Mouse (Mus musculus) spleen, adult 2 months (tissue): ENCODE data around the gene Ulk1. TPM values are rescaled to one million over a fixed set of nuclear protein-coding genes. Genes with fewer than 3 reads are reported as not detected.
A peak's percentile ranks its signal among the peaks of the same experiment; 100 is the strongest.

Source experiments
- DNase-seq, 2 experiments: peaks; one replicate each; pipeline versions ENCODE4 v3.0.0 to v3.0.0-alpha.2; 2012 to 2021; ENCODE audit warnings: low spot score in 2 of 2, low read depth in 1 of 2
- H3K27ac ChIP-seq: fragments of 200-500 bp; 2 replicates; pipeline ENCODE4 v1.5.1; 2012; ENCODE audit warnings: low read length, inconsistent platforms; ENCODE audit not compliant: insufficient read depth
- H3K27me3 ChIP-seq: fragments of 200-500 bp; 2 replicates; pipeline ENCODE4 v1.6.1; 2012; ENCODE audit warnings: mild to moderate bottlenecking, moderate library complexity, low read length, inconsistent platforms; ENCODE audit not compliant: control insufficient read depth, insufficient read depth
- H3K36me3 ChIP-seq: fragments of 200-500 bp; 2 replicates; pipeline ENCODE4 v1.6.1; 2012; ENCODE audit warnings: mild to moderate bottlenecking, low read length, inconsistent platforms; ENCODE audit not compliant: control insufficient read depth, insufficient read depth
- H3K4me1 ChIP-seq: fragments of 200-500 bp; 2 replicates; pipeline ENCODE4 v1.6.1; 2011; ENCODE audit warnings: inconsistent platforms; ENCODE audit not compliant: control insufficient read depth, insufficient read depth, insufficient read length
- H3K4me3 ChIP-seq: fragments of 200-500 bp; 2 replicates; pipeline ENCODE4 v1.5.1; 2011; ENCODE audit warnings: mild to moderate bottlenecking, inconsistent platforms; ENCODE audit not compliant: insufficient read depth, insufficient read length; ENCODE audit errors: extremely low read depth
- CTCF ChIP-seq: fragments of 200-500 bp; IDR thresholded peaks from 2 replicates; pipeline ENCODE4 v1.5.1; 2011; ENCODE audit warnings: mild to moderate bottlenecking, inconsistent platforms; ENCODE audit not compliant: insufficient read depth, insufficient read length, insufficient replicate concordance; ENCODE audit errors: extremely low read depth
- POLR2A ChIP-seq: fragments of 200-500 bp; IDR thresholded peaks from 2 replicates; pipeline ENCODE4 v1.6.1; 2011; ENCODE audit warnings: low read depth, low read length, inconsistent platforms
- WGBS: fragments of 180-500 bp; shearing (Covaris S2); methylation state at CpG from one replicate; pipeline ENCODE4 v1.1.7; 2018; 5-methylcytosine and 5-hydroxymethylcytosine counted together
- polyA plus RNA-seq: library from polyadenylated mRNA; depleted of rRNA; stranded (reverse); fragments of >200 nt; gene quantifications from 2 replicates; pipeline ENCODE4 v1.2.3, GENCODE M21; 2012; rRNA removed

Gene Ulk1
- polyA plus RNA-seq, 1 experiment: 39.9 TPM

DNA sequence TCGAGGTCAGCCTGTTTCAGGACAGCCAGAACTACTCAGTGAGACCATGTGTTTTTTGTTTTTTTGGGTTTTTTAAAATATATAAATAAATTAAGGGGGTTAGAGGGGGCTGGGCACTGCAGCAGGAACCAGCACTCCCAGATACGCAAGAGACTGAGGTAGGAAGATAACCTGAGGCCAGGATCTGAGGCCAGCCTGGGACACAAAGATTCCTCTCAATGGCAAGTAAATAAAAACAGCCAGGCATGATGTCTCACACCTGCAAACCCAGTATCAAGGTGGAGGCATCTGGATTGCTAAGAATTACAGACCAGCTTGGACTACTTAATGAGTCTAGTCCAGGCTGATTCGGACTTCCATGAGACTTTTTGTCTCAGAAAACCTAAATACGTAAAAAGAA lies 40.6 kb downstream of the Ulk1 start:
- Histone ChIP-seq H3K27me3 (no peaks in the 10 kb centered on the region), H3K4me1 (peaks cover 6% of the 10 kb centered on the region; the same call in 1 of the 2 replicates), H3K36me3 (peaks cover 7% of the 10 kb centered on the region), H3K4me3 (peak overlapping the region; percentile 98; the same call in 1 of the 2 replicates), H3K27ac (no peak overlapping the region)
- DNase-seq: no peak
- WGBS: 44% methylated on average over 4 of the region's 4 CpGs
- TF ChIP-seq POLR2A (no peak), CTCF (no peak)

DNA sequence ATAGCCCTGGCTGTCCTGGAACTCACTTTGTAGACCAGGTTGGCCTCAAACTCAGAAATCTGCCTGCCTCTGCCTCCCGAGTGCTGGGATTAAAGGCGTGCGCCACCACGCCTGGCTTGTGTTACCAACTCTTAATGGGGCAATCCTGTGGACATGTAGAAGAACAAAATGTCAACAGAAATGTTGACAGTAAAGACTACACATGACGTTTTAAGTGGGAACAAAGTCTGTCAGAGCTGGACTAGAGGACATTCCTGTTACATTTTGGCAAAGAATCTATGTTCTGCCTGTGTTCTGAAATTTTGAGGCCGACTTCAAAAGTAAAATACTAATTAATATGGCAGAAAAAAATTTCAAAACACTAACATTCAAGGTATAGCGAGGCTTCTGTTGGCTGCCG lies 46.0 kb downstream of the Ulk1 start:
- Histone ChIP-seq H3K4me3 (no peak overlapping the region), H3K27me3 (no peaks in the 10 kb centered on the region), H3K27ac (no peak overlapping the region), H3K36me3 (no peaks in the 10 kb centered on the region), H3K4me1 (peaks cover 2% of the 10 kb centered on the region)
- TF ChIP-seq POLR2A: no peak
- TF ChIP-seq CTCF: no peak
- WGBS: 94% methylated on average over 8 of the region's 8 CpGs
- no peak for DNase-seq

DNA sequence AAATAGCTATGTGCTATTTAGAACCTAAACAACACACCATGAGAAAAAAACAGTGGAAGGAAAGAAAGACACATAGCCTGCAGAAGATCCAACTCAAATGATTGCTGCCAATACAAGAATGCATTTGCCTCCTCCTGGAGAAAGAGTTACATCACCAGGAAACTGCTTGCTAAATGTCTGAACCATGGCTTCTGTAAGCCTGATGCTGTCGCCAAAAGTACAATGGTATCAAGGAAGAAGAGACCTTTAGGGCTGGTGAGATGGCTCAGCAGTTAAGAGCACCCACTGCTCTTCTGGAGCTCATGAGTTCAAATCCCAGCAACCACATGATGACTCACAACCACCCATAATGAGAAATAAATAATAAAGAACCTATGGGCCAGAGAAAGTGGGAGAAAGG lies 64.9 kb downstream of the Ulk1 start:
- Histone ChIP-seq H3K36me3 (peaks cover 5% of the 10 kb centered on the region), H3K4me1 (no peaks in the 10 kb centered on the region; the same call in 1 of the 2 replicates), H3K27me3 (no peaks in the 10 kb centered on the region), H3K27ac (no peak overlapping the region), H3K4me3 (no peak overlapping the region)
- 82% methylated on average over 1 of the region's 1 CpGs for WGBS
- TF ChIP-seq CTCF (no peak), POLR2A (no peak)
- DNase-seq: no peak

DNA sequence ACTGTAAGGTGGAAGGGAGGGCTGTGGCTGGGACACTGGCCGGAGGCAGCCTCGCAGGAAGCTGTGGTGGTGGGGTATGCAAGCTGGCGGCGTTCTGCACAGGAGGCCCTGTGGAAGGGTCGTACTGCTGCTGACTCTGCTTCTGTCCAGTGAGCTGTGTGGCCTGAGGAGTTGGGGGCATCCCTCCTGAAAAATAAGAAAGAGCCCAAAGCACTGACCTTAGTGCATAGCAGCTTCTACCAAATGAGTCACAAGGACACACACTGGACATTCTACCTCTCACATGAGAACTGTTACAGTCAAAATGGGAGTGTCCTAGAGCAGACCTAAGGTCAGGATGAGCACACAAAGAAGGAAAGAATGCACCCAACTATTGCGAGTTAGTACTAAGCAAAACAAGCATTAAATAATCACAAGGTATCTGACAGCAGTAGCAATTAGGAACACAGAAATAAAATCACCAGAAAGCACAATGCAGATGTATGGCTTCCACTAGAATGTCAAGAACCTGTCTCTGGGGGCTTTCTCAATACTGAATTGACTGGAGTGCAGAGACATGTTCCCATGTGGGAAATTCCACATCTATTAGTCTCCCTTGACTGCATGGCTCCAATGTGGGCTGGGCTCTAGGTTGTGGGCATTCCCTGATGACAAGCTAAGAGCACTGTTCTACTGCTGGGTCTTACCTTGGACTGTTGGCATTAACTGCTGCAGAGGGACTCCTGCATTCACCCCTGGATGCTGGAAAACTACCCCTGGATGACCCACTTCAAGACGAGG lies 70.2 kb downstream of the Ulk1 start:
- 74% methylated on average over 7 of the region's 7 CpGs for WGBS
- Histone ChIP-seq H3K4me3 (no peak overlapping the region), H3K36me3 (peaks cover 34% of the 10 kb centered on the region), H3K27ac (no peak overlapping the region), H3K27me3 (no peaks in the 10 kb centered on the region), H3K4me1 (no peaks in the 10 kb centered on the region)
- TF ChIP-seq POLR2A: no peak
- TF ChIP-seq CTCF: no peak
- DNase-seq: no peak

DNA sequence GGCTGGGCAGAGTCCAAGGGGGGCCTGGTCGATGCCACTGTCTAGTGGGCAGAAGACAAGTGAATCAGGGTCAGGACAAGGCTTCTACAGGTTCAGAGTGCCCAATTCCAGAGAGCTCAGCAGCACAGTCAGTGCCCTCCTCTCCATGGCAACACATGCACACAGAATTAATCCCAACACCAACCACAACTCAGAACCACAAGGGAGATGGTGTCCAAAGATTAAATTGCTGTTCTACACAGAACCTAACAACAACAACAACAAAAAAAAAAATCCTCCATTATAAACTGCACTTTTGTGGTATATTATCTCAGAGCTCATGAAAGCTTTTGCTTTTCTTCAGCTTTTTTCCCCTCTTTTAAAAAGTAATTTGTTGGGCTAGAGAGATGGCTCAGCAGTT lies 74.3 kb downstream of the Ulk1 start:
- peaks cover 50% of the 10 kb centered on the region for H3K36me3 ChIP-seq
- H3K4me3 ChIP-seq: no peak overlapping the region
- no peak overlapping the region for H3K27ac ChIP-seq
- TF ChIP-seq POLR2A (no peak), CTCF (no peak)
- no peaks in the 10 kb centered on the region for H3K4me1 ChIP-seq
- no peak for DNase-seq
- 76% methylated on average over 1 of the region's 1 CpGs for WGBS
- no peaks in the 10 kb centered on the region for H3K27me3 ChIP-seq

Other genes starting within 250 kb of the Ulk1 start
- gene Noc4l, start 156.7 kb downstream of the Ulk1 start, polyA plus RNA-seq: 57.6 and 82.0 TPM in 2 replicates
- gene Ddx51, start 156.6 kb downstream of the Ulk1 start, polyA plus RNA-seq: 18.2 and 20.4 TPM in 2 replicates
- 85.2 and 89.1 TPM in 2 replicates for gene Ep400, start 39.4 kb downstream of the Ulk1 start, polyA plus RNA-seq
- 19.2 and 20.9 TPM in 2 replicates for gene Pus1, start 29.4 kb downstream of the Ulk1 start, polyA plus RNA-seq
- gene Hscb, start 29.7 kb upstream of the Ulk1 start, polyA plus RNA-seq: 26.3 and 26.8 TPM in 2 replicates
- 6.7 and 12.3 TPM in 2 replicates for gene Chek2, start 29.9 kb upstream of the Ulk1 start, polyA plus RNA-seq
- gene Ttc28, start 69.7 kb upstream of the Ulk1 start, polyA plus RNA-seq: 6.8 and 7.8 TPM in 2 replicates